Mouse (Mus musculus) liver, embryonic 12.5 days (tissue): ENCODE data around the gene Maml2. TPM values are rescaled to one million over a fixed set of nuclear protein-coding genes. Genes with fewer than 3 reads are reported as not detected.

Source experiments
- ATAC-seq: fragments of 200-750 bp; cut with Nextera tagmentation; 2 replicates; pipeline ENCODE4 v1.8.0; 2017; ENCODE audit warnings: moderate number of reproducible peaks, mild to moderate bottlenecking, moderate library complexity
- H3K27ac ChIP-seq: fragments of 300-500 bp; sonication (generic); 2 replicates; pipeline ENCODE4 v1.5.1; 2016; ENCODE audit warnings: mild to moderate bottlenecking
- H3K27me3 ChIP-seq: fragments of 300-500 bp; sonication (generic); replicated peaks from 2 replicates; pipeline ENCODE4 v1.6.1; 2016; ENCODE audit warnings: mild to moderate bottlenecking, moderate library complexity
- H3K36me3 ChIP-seq: fragments of 300-500 bp; sonication (generic); 2 replicates; pipeline ENCODE4 v1.6.1; 2016; ENCODE audit warnings: mild to moderate bottlenecking, moderate library complexity
- H3K4me1 ChIP-seq: fragments of 300-500 bp; sonication (generic); 2 replicates; pipeline ENCODE4 v1.6.1; 2016
- H3K4me2 ChIP-seq: fragments of 300-500 bp; sonication (generic); 2 replicates; pipeline ENCODE4 v1.6.1; 2016; ENCODE audit warnings: mild to moderate bottlenecking, moderate library complexity
- H3K4me3 ChIP-seq: fragments of 300-500 bp; sonication (generic); 2 replicates; pipeline ENCODE4 v1.5.1; 2016; ENCODE audit warnings: mild to moderate bottlenecking, moderate library complexity
- H3K9ac ChIP-seq: fragments of 300-500 bp; sonication (generic); 2 replicates; pipeline ENCODE4 v1.6.1; 2016; ENCODE audit warnings: mild to moderate bottlenecking, moderate library complexity
- H3K9me3 ChIP-seq: fragments of 300-500 bp; sonication (generic); replicated peaks from 2 replicates; pipeline ENCODE4 v1.6.1; 2016; ENCODE audit warnings: mild to moderate bottlenecking, moderate library complexity
- WGBS: fragments of 180-500 bp; shearing (Covaris S2); methylation state at CpG from one replicate; pipeline ENCODE4 v1.1.7; 2016; ENCODE audit not compliant: insufficient replicate concordance; 5-methylcytosine and 5-hydroxymethylcytosine counted together
- polyA plus RNA-seq: library from polyadenylated mRNA; unstranded; fragments of >200 nt; fragmentation: Nextera tagmentation; extraction: Ambion mirVana; gene quantifications from 2 replicates; pipeline ENCODE4 v1.2.1, GENCODE M21; 2016

Gene Maml2
- polyA plus RNA-seq, 1 experiment from 2014 or later, result 1.7 TPM

- no peaks in the 10 kb centered on the region for H3K27me3 ChIP-seq
- H3K36me3 ChIP-seq, result no peaks in the 10 kb centered on the region
- 75% methylated on average over 6 of the region's 6 CpGs for WGBS
- no peak for ATAC-seq
- no peak overlapping the region for H3K27ac ChIP-seq
- peaks cover 10% of the 10 kb centered on the region; the same call in 1 of the 2 replicates for H3K4me1 ChIP-seq
- H3K9me3 ChIP-seq, result no peaks in the 10 kb centered on the region
- no peak overlapping the region for H3K9ac ChIP-seq
- H3K4me3 ChIP-seq, result no peak overlapping the region
- H3K4me2 ChIP-seq, result no peak overlapping the region
These were observed 386.7 kb downstream of the Maml2 start for GRCm38 (mm10) chr9:13684327-13684934.

GRCm38 (mm10) chr9:13686977-13687659 lies 389.4 kb downstream of the Maml2 start:
- Histone ChIP-seq H3K9ac (no peak overlapping the region), H3K4me3 (no peak overlapping the region), H3K4me1 (peaks cover 7% of the 10 kb centered on the region; the same call in 1 of the 2 replicates), H3K27me3 (no peaks in the 10 kb centered on the region), H3K4me2 (no peak overlapping the region), H3K9me3 (no peaks in the 10 kb centered on the region), H3K27ac (no peak overlapping the region), H3K36me3 (no peaks in the 10 kb centered on the region)
- ATAC-seq, result no peak
- 76% methylated on average over 19 of the region's 19 CpGs for WGBS

GRCm38 (mm10) chr9:13688997-13689396 lies 391.2 kb downstream of the Maml2 start:
- H3K9me3 ChIP-seq, result no peaks in the 10 kb centered on the region
- no peaks in the 10 kb centered on the region for H3K36me3 ChIP-seq
- no peak for ATAC-seq
- H3K9ac ChIP-seq, result no peak overlapping the region
- 58% methylated on average over 9 of the region's 9 CpGs for WGBS
- H3K4me1 ChIP-seq, result peaks cover 7% of the 10 kb centered on the region; the same call in 1 of the 2 replicates
- no peak overlapping the region for H3K27ac ChIP-seq
- no peak overlapping the region for H3K4me3 ChIP-seq
- H3K27me3 ChIP-seq, result no peaks in the 10 kb centered on the region
- no peak overlapping the region for H3K4me2 ChIP-seq

GRCm38 (mm10) chr9:13690321-13690720 lies 392.6 kb downstream of the Maml2 start:
- no peak overlapping the region for H3K4me3 ChIP-seq
- no peak overlapping the region for H3K9ac ChIP-seq
- ATAC-seq, result no peak
- no peaks in the 10 kb centered on the region for H3K9me3 ChIP-seq
- WGBS, result 63% methylated on average over 8 of the region's 8 CpGs
- H3K36me3 ChIP-seq, result no peaks in the 10 kb centered on the region
- H3K4me1 ChIP-seq, result peaks cover 7% of the 10 kb centered on the region; the same call in 1 of the 2 replicates
- H3K27ac ChIP-seq, result no peak overlapping the region
- no peaks in the 10 kb centered on the region for H3K27me3 ChIP-seq
- H3K4me2 ChIP-seq, result no peak overlapping the region

GRCm38 (mm10) chr9:13693693-13694284 lies 396.0 kb downstream of the Maml2 start:
- Histone ChIP-seq H3K9ac (no peak overlapping the region), H3K4me2 (no peak overlapping the region), H3K36me3 (no peaks in the 10 kb centered on the region), H3K9me3 (no peaks in the 10 kb centered on the region), H3K4me3 (no peak overlapping the region), H3K27ac (no peak overlapping the region), H3K4me1 (peaks cover 6% of the 10 kb centered on the region; the same call in 1 of the 2 replicates), H3K27me3 (no peaks in the 10 kb centered on the region)
- no peak for ATAC-seq
- 53% methylated on average over 3 of the region's 3 CpGs for WGBS

GRCm38 (mm10) chr9:13694293-13694692 lies 396.5 kb downstream of the Maml2 start:
- no peak for ATAC-seq
- H3K4me3 ChIP-seq, result no peak overlapping the region
- no peak overlapping the region for H3K9ac ChIP-seq
- H3K9me3 ChIP-seq, result no peaks in the 10 kb centered on the region
- WGBS, result 62% methylated on average over 5 of the region's 5 CpGs
- H3K27me3 ChIP-seq, result no peaks in the 10 kb centered on the region
- H3K4me1 ChIP-seq, result peaks cover 1% of the 10 kb centered on the region; the same call in 1 of the 2 replicates
- H3K4me2 ChIP-seq, result no peak overlapping the region
- H3K27ac ChIP-seq, result no peak overlapping the region
- H3K36me3 ChIP-seq, result no peaks in the 10 kb centered on the region

GRCm38 (mm10) chr9:13697041-13697811 lies 399.5 kb downstream of the Maml2 start:
- H3K4me1 ChIP-seq, result no peaks in the 10 kb centered on the region
- no peak for ATAC-seq
- H3K4me3 ChIP-seq, result no peak overlapping the region
- H3K27ac ChIP-seq, result no peak overlapping the region
- H3K4me2 ChIP-seq, result no peak overlapping the region
- no peak overlapping the region for H3K9ac ChIP-seq
- 75% methylated on average over 4 of the region's 4 CpGs for WGBS
- no peaks in the 10 kb centered on the region for H3K27me3 ChIP-seq
- no peaks in the 10 kb centered on the region for H3K9me3 ChIP-seq
- no peaks in the 10 kb centered on the region for H3K36me3 ChIP-seq

- WGBS, result 76% methylated on average over 4 of the region's 4 CpGs
- Histone ChIP-seq H3K4me2 (no peak overlapping the region), H3K9ac (no peak overlapping the region), H3K27ac (no peak overlapping the region), H3K9me3 (no peaks in the 10 kb centered on the region), H3K36me3 (no peaks in the 10 kb centered on the region), H3K27me3 (no peaks in the 10 kb centered on the region), H3K4me3 (no peak overlapping the region), H3K4me1 (peaks cover under 1% of the 10 kb centered on the region; the same call in 1 of the 2 replicates)
- no peak for ATAC-seq
These were observed 400.1 kb downstream of the Maml2 start for GRCm38 (mm10) chr9:13697869-13698268.

- H3K4me3 ChIP-seq, result no peak overlapping the region
- ATAC-seq, result no peak
- WGBS, result 60% methylated on average over 14 of the region's 14 CpGs
- no peaks in the 10 kb centered on the region for H3K36me3 ChIP-seq
- H3K27ac ChIP-seq, result no peak overlapping the region
- H3K27me3 ChIP-seq, result no peaks in the 10 kb centered on the region
- H3K9ac ChIP-seq, result no peak overlapping the region
- no peaks in the 10 kb centered on the region for H3K9me3 ChIP-seq
- H3K4me1 ChIP-seq, result peaks cover 3% of the 10 kb centered on the region; the same call in 1 of the 2 replicates
- H3K4me2 ChIP-seq, result no peak overlapping the region
These were observed 401.5 kb downstream of the Maml2 start for GRCm38 (mm10) chr9:13699061-13699780.

- H3K4me2 ChIP-seq, result no peak overlapping the region
- no peak for ATAC-seq
- H3K36me3 ChIP-seq, result no peaks in the 10 kb centered on the region
- no peak overlapping the region for H3K4me3 ChIP-seq
- no peaks in the 10 kb centered on the region for H3K9me3 ChIP-seq
- H3K27ac ChIP-seq, result no peak overlapping the region
- H3K27me3 ChIP-seq, result no peaks in the 10 kb centered on the region
- H3K9ac ChIP-seq, result no peak overlapping the region
- 62% methylated on average over 5 of the region's 5 CpGs for WGBS
- H3K4me1 ChIP-seq, result peaks cover 3% of the 10 kb centered on the region; the same call in 1 of the 2 replicates
These were observed 402.0 kb downstream of the Maml2 start for GRCm38 (mm10) chr9:13699781-13700116.

- no peak overlapping the region for H3K4me3 ChIP-seq
- H3K4me2 ChIP-seq, result no peak overlapping the region
- no peaks in the 10 kb centered on the region for H3K27me3 ChIP-seq
- no peak overlapping the region for H3K27ac ChIP-seq
- H3K4me1 ChIP-seq, result peaks cover 3% of the 10 kb centered on the region; the same call in 1 of the 2 replicates
- no peaks in the 10 kb centered on the region for H3K36me3 ChIP-seq
- 80% methylated on average over 12 of the region's 12 CpGs for WGBS
- no peaks in the 10 kb centered on the region for H3K9me3 ChIP-seq
- H3K9ac ChIP-seq, result no peak overlapping the region
- no peak for ATAC-seq
These were observed 404.0 kb downstream of the Maml2 start for GRCm38 (mm10) chr9:13701773-13702172.
